Mouse (Mus musculus): ENCODE measurements at regions not wholly inside any gene's neighbourhood (a gene's known extent, or its start where the extent isn't known, plus 50 kb on each side); places are given as distances from the start of the nearest gene placed in this dataset.
A peak's percentile ranks its signal among the peaks of the same experiment; 100 is the strongest.
"Not testable (repeated sequence)": the region's sequence is repeated elsewhere in the genome, so short reads cannot be mapped to it uniquely, and the experiment has no call there.

GRCm38 (mm10) chr10:27761402-27761801 lies 141.8 kb upstream of the Lama2 start:
- Histone ChIP-seq H3K4me2 (no peak overlapping the region), H3K36me3 (no peaks in the 10 kb centered on the region), H3K27ac (no peak overlapping the region), H3K4me1 (no peaks in the 10 kb centered on the region), H3K4me3 (replicated peaks) (no peak overlapping the region), H3K9me3 (no peaks in the 10 kb centered on the region), H3K9ac (no peak overlapping the region), H3K27me3 (replicated peaks) (no peaks in the 10 kb centered on the region)
- WGBS, result 3% methylated on average over 3 of the region's 3 CpGs
- ATAC-seq (ENCODE audit: insufficient read depth, low FRiP score, low read depth), result no peak

- Histone ChIP-seq H3K9ac (no peak overlapping the region), H3K36me3 (no peaks in the 10 kb centered on the region), H3K4me3 (replicated peaks) (no peak overlapping the region), H3K4me1 (no peaks in the 10 kb centered on the region), H3K9me3 (no peaks in the 10 kb centered on the region), H3K27me3 (replicated peaks) (no peaks in the 10 kb centered on the region), H3K4me2 (no peak overlapping the region), H3K27ac (no peak overlapping the region)
- no peak for ATAC-seq (ENCODE audit: insufficient read depth, low FRiP score, low read depth)
- WGBS, result 15% methylated on average over 1 of the region's 1 CpGs
Observed at GRCm38 (mm10) chr10:27802368-27802767, 182.8 kb upstream of the Lama2 start.

- H3K9me3 ChIP-seq, result no peaks in the 10 kb centered on the region
Observed at GRCm38 (mm10) chr10:27809539-27809938, 190.0 kb upstream of the Lama2 start.

GRCm38 (mm10) chr10:27825671-27826070 lies 206.1 kb upstream of the Lama2 start:
- not testable (repeated sequence) for H3K27ac ChIP-seq; H3K27me3 ChIP-seq (replicated peaks); H3K4me1 ChIP-seq; H3K9me3 ChIP-seq; H3K36me3 ChIP-seq; ATAC-seq (ENCODE audit: insufficient read depth, low FRiP score, low read depth); H3K9ac ChIP-seq; H3K4me3 ChIP-seq (replicated peaks); H3K4me2 ChIP-seq
- WGBS, result 89% methylated on average over 9 of the region's 9 CpGs

More at GRCm38 (mm10) chr10:27809539-27809938, 190.0 kb upstream of the Lama2 start:
- Histone ChIP-seq H3K27ac (no peak overlapping the region), H3K4me1 (no peaks in the 10 kb centered on the region), H3K4me2 (no peak overlapping the region), H3K36me3 (no peaks in the 10 kb centered on the region), H3K27me3 (replicated peaks) (no peaks in the 10 kb centered on the region), H3K4me3 (replicated peaks) (no peak overlapping the region), H3K9ac (no peak overlapping the region)
- WGBS, result 47% methylated on average over 2 of the region's 2 CpGs
- no peak for ATAC-seq (ENCODE audit: insufficient read depth, low FRiP score, low read depth)

GRCm38 (mm10) chr10:27828346-27828745 lies 208.8 kb upstream of the Lama2 start:
- H3K9ac ChIP-seq, result no peak overlapping the region
- no peaks in the 10 kb centered on the region for H3K36me3 ChIP-seq
- no peaks in the 10 kb centered on the region for H3K27me3 ChIP-seq (replicated peaks)
- no peaks in the 10 kb centered on the region for H3K4me1 ChIP-seq
- H3K9me3 ChIP-seq, result no peaks in the 10 kb centered on the region
- H3K27ac ChIP-seq, result no peak overlapping the region
- 90% methylated on average over 1 of the region's 1 CpGs for WGBS
- ATAC-seq (ENCODE audit: insufficient read depth, low FRiP score, low read depth), result no peak
- H3K4me3 ChIP-seq (replicated peaks), result no peak overlapping the region
- no peak overlapping the region for H3K4me2 ChIP-seq

DNA sequence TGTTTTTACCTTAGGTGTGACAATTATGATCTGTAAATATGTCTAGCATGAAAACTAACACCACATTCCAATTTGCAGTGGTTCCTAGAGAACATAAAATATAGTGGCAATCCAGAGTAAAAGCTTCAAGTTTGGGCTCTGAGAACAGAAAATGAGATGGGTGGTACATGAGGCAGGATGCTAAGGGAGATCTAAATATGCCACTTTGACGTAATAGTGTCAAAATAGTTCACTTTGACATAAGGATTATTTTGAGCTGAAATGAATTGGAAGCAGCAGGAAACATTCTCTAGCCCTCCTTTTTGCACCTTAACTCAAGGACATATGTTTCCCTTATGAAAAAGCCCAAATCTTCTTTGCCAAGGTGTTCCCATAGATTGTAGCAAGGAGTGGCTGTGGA lies 219.1 kb upstream of the Lama2 start:
- Histone ChIP-seq H3K27ac (no peak overlapping the region), H3K9ac (no peak overlapping the region), H3K4me1 (no peaks in the 10 kb centered on the region), H3K36me3 (no peaks in the 10 kb centered on the region), H3K9me3 (no peaks in the 10 kb centered on the region), H3K4me2 (no peak overlapping the region), H3K4me3 (replicated peaks) (no peak overlapping the region), H3K27me3 (replicated peaks) (no peaks in the 10 kb centered on the region)
- ATAC-seq (ENCODE audit: insufficient read depth, low FRiP score, low read depth), result no peak
- 88% methylated on average over 1 of the region's 1 CpGs for WGBS

GRCm38 (mm10) chr10:27841042-27841709 lies 221.6 kb upstream of the Lama2 start:
- no peak overlapping the region for H3K9ac ChIP-seq
- 70% methylated on average over 5 of the region's 5 CpGs for WGBS

GRCm38 (mm10) chr10:27843010-27843409 lies 223.5 kb upstream of the Lama2 start:
- Histone ChIP-seq H3K9ac (no peak overlapping the region), H3K4me2 (no peak overlapping the region), H3K36me3 (no peaks in the 10 kb centered on the region), H3K27me3 (replicated peaks) (no peaks in the 10 kb centered on the region), H3K4me3 (replicated peaks) (no peak overlapping the region), H3K27ac (no peak overlapping the region), H3K4me1 (no peaks in the 10 kb centered on the region), H3K9me3 (no peaks in the 10 kb centered on the region)
- no peak for ATAC-seq (ENCODE audit: insufficient read depth, low FRiP score, low read depth)
- WGBS, result 93% methylated on average over 2 of the region's 2 CpGs

More at GRCm38 (mm10) chr10:27841042-27841709, 221.6 kb upstream of the Lama2 start:
- Histone ChIP-seq H3K27ac (no peak overlapping the region), H3K36me3 (no peaks in the 10 kb centered on the region), H3K9me3 (no peaks in the 10 kb centered on the region), H3K27me3 (replicated peaks) (no peaks in the 10 kb centered on the region), H3K4me2 (no peak overlapping the region), H3K4me3 (replicated peaks) (no peak overlapping the region), H3K4me1 (no peaks in the 10 kb centered on the region)
- no peak for ATAC-seq (ENCODE audit: insufficient read depth, low FRiP score, low read depth)

DNA sequence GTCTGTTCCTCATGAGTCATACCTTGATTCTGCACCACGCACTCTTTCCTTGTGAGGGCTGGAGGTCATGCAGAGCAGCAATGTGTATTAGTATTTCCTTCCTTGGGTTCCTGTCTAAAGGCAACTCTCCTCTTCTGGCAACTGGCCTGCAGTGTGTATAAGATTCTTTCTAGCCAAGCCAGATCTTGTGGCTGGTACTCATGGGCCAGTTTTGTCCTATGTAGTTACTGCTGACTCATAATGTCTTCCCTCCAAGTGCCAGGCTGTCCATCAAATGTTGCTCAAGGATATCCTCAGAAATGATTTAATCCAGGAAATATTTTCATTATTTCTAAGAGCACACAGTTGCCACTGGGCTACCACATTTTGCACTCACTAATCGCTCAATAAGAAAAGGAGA lies 211.0 kb upstream of the Ptprk start:
- Histone ChIP-seq H3K4me3 (replicated peaks) (no peak overlapping the region), H3K9me3 (no peaks in the 10 kb centered on the region), H3K36me3 (no peaks in the 10 kb centered on the region), H3K4me1 (no peaks in the 10 kb centered on the region), H3K27ac (no peak overlapping the region), H3K27me3 (replicated peaks) (no peaks in the 10 kb centered on the region), H3K4me2 (no peak overlapping the region), H3K9ac (no peak overlapping the region)
- WGBS, result 75% methylated on average over 2 of the region's 2 CpGs
- no peak for ATAC-seq (ENCODE audit: insufficient read depth, low FRiP score, low read depth)

- H3K9me3 ChIP-seq, result no peaks in the 10 kb centered on the region
- H3K4me3 ChIP-seq (replicated peaks), result no peak overlapping the region
- 76% methylated on average over 1 of the region's 1 CpGs for WGBS
- no peak overlapping the region for H3K27ac ChIP-seq
- H3K4me1 ChIP-seq, result no peaks in the 10 kb centered on the region
- ATAC-seq (ENCODE audit: insufficient read depth, low FRiP score, low read depth), result no peak
- no peak overlapping the region for H3K9ac ChIP-seq
- H3K36me3 ChIP-seq, result no peaks in the 10 kb centered on the region
- H3K4me2 ChIP-seq, result no peak overlapping the region
- H3K27me3 ChIP-seq (replicated peaks), result no peaks in the 10 kb centered on the region
Observed at GRCm38 (mm10) chr10:27880867-27881266, 193.8 kb upstream of the Ptprk start.

DNA sequence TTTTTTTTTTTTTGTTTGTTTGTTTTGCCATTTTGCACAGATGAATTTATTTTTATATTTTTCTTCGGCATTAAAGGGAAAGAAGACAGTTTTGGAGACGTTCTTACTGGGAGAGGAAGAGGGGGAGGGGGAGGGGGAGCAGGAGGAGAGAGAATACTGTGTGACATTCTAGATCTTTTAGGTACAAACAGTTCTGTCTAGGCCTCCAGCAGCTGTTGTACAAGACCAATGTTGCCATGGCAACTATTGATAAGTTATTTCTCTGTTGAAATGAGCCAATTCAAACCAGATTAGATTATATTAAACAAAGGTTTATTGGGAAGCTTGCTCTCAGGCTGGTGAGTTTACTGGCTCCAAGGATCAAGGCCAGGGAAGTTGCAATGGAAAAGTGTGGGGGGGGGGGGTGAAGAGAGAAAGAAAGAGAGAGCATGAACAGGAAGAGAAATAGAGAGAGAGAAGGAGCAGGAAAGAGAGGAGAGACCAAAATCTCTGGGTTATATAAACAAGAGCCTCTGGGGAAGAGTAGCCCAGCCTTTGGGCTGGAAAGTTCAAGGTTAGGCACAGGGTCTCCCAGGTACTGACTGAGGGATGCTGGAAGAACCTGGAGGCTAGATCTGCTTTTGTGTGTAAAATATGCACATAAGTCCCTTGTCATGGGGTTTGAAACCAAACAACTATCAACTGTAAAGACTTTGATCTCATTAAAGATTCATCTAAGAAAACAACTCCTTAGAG lies 182.7 kb upstream of the Ptprk start:
- H3K4me3 ChIP-seq (replicated peaks), result no peak overlapping the region
- H3K27ac ChIP-seq, result no peak overlapping the region
- ATAC-seq (ENCODE audit: insufficient read depth, low FRiP score, low read depth), result peak; percentile 58; the same call in 1 of the 2 replicates
- no peak overlapping the region for H3K9ac ChIP-seq
- H3K9me3 ChIP-seq, result no peaks in the 10 kb centered on the region
- 33% methylated on average over 2 of the region's 2 CpGs for WGBS
- H3K36me3 ChIP-seq, result no peaks in the 10 kb centered on the region
- no peak overlapping the region for H3K4me2 ChIP-seq
- no peaks in the 10 kb centered on the region for H3K4me1 ChIP-seq
- H3K27me3 ChIP-seq (replicated peaks), result no peaks in the 10 kb centered on the region

- Histone ChIP-seq H3K9me3 (no peaks in the 10 kb centered on the region), H3K9ac (no peak overlapping the region), H3K4me3 (replicated peaks) (no peak overlapping the region), H3K4me2 (no peak overlapping the region), H3K4me1 (no peaks in the 10 kb centered on the region), H3K27ac (no peak overlapping the region), H3K36me3 (no peaks in the 10 kb centered on the region), H3K27me3 (replicated peaks) (no peaks in the 10 kb centered on the region)
- 83% methylated on average over 2 of the region's 2 CpGs for WGBS
- ATAC-seq (ENCODE audit: insufficient read depth, low FRiP score, low read depth), result no peak
Observed at GRCm38 (mm10) chr10:27916406-27916805, 158.2 kb upstream of the Ptprk start.
